Mouse (Mus musculus) ES-E14 (cell line): ENCODE data around the gene Ctu1.

Experiments
- CHD2 ChIP-seq: IDR thresholded peaks from 2 replicates; pipeline ENCODE4 v1.6.1; 2014; ENCODE audit warnings: mild to moderate bottlenecking, low read depth, low read length, inconsistent platforms
- HCFC1 ChIP-seq: IDR thresholded peaks from 2 replicates; pipeline ENCODE4 v1.6.1; 2012; ENCODE audit warnings: low read length, inconsistent platforms, borderline replicate concordance; ENCODE audit not compliant: insufficient read depth
- MAFK ChIP-seq: IDR thresholded peaks from 2 replicates; pipeline ENCODE4 v1.6.1; 2014; ENCODE audit warnings: mild to moderate bottlenecking, low read depth, low read length, inconsistent platforms; ENCODE audit not compliant: insufficient read depth
- ZC3H11A ChIP-seq: IDR thresholded peaks from 2 replicates; pipeline ENCODE4 v1.6.1; 2012; ENCODE audit warnings: low read depth, mild to moderate bottlenecking, inconsistent platforms, low read length, borderline replicate concordance

GRCm38 (mm10) chr7:43625794-43626422 is 45.9 kb upstream of the Ctu1 start:
- no peak for TF ChIP-seq ZC3H11A
- no peak for TF ChIP-seq HCFC1
- TF ChIP-seq CHD2: no peak
- no peak for TF ChIP-seq MAFK
